Mouse (Mus musculus): ENCODE measurements around the gene Nme8. TPM values are rescaled to one million over a fixed set of nuclear protein-coding genes. Genes with fewer than 3 reads are reported as not detected.
A peak's percentile ranks its signal among the peaks of the same experiment; 100 is the strongest.

Nme8 gene
- polyA plus RNA-seq, 1 experiment: not detected

GRCm38 (mm10) chr13:19703806-19704205 lies 6.2 kb upstream of the Nme8 start:
- no peaks in the 10 kb centered on the region for H3K36me3 ChIP-seq (ENCODE audit: control insufficient read depth, insufficient read depth, low read length)
- no peaks in the 10 kb centered on the region for H3K4me1 ChIP-seq (ENCODE audit: control insufficient read depth, insufficient read depth, insufficient read length, low read length)
- no peak overlapping the region for H3K4me3 ChIP-seq (ENCODE audit: low read depth, low read length)
- TF ChIP-seq CTCF (IDR thresholded peaks at IDR 0.05; ENCODE audit: extremely low read depth, insufficient read length, insufficient replicate concordance, low read depth, low read length): no peak
- TF ChIP-seq POLR2A (IDR thresholded peaks at IDR 0.05; ENCODE audit: low read depth, low read length): no peak
- H3K27ac ChIP-seq (ENCODE audit: insufficient read depth, low read depth, low read length): no peak overlapping the region
- no peaks in the 10 kb centered on the region for H3K27me3 ChIP-seq (ENCODE audit: control insufficient read depth, insufficient read depth, low read length)
- 55% methylated on average over 4 of the region's 4 CpGs for WGBS

GRCm38 (mm10) chr13:19701443-19702078 lies 4.0 kb upstream of the Nme8 start:
- H3K27ac ChIP-seq (ENCODE audit: insufficient read depth, low read depth, low read length): no peak overlapping the region
- H3K36me3 ChIP-seq (ENCODE audit: control insufficient read depth, insufficient read depth, low read length): no peaks in the 10 kb centered on the region
- TF ChIP-seq POLR2A (IDR thresholded peaks at IDR 0.05; ENCODE audit: low read depth, low read length) (no peak), CTCF (IDR thresholded peaks at IDR 0.05; ENCODE audit: extremely low read depth, insufficient read length, insufficient replicate concordance, low read depth, low read length) (no peak)
- WGBS: 69% methylated on average over 11 of the region's 11 CpGs
- H3K4me3 ChIP-seq (ENCODE audit: low read depth, low read length): no peak overlapping the region
- H3K4me1 ChIP-seq (ENCODE audit: control insufficient read depth, insufficient read depth, insufficient read length, low read length): no peaks in the 10 kb centered on the region
- H3K27me3 ChIP-seq (ENCODE audit: control insufficient read depth, insufficient read depth, low read length): no peaks in the 10 kb centered on the region

GRCm38 (mm10) chr13:19700733-19701442 lies 3.3 kb upstream of the Nme8 start:
- TF ChIP-seq CTCF (IDR thresholded peaks at IDR 0.05; ENCODE audit: extremely low read depth, insufficient read length, insufficient replicate concordance, low read depth, low read length) (no peak), POLR2A (IDR thresholded peaks at IDR 0.05; ENCODE audit: low read depth, low read length) (no peak)

GRCm38 (mm10) chr13:19698524-19699173 lies 1.1 kb upstream of the Nme8 start:
- Histone ChIP-seq H3K36me3 (ENCODE audit: control insufficient read depth, insufficient read depth, low read length) (no peaks in the 10 kb centered on the region), H3K4me3 (ENCODE audit: low read depth, low read length) (no peak overlapping the region), H3K27ac (ENCODE audit: insufficient read depth, low read depth, low read length) (no peak overlapping the region), H3K27me3 (ENCODE audit: control insufficient read depth, insufficient read depth, low read length) (no peaks in the 10 kb centered on the region), H3K4me1 (ENCODE audit: control insufficient read depth, insufficient read depth, insufficient read length, low read length) (no peaks in the 10 kb centered on the region)
- 28% methylated on average over 12 of the region's 12 CpGs for whole genome bisulfite sequencing
- TF ChIP-seq CTCF (IDR thresholded peaks at IDR 0.05; ENCODE audit: extremely low read depth, insufficient read length, insufficient replicate concordance, low read depth, low read length) (peak; percentile 45; the same call in 1 of the 2 replicates), POLR2A (IDR thresholded peaks at IDR 0.05; ENCODE audit: low read depth, low read length) (no peak)

More at GRCm38 (mm10) chr13:19700733-19701442, 3.3 kb upstream of the Nme8 start:
- 75% methylated on average over 4 of the region's 4 CpGs for WGBS
- no peaks in the 10 kb centered on the region for H3K27me3 ChIP-seq (ENCODE audit: control insufficient read depth, insufficient read depth, low read length)
- no peaks in the 10 kb centered on the region for H3K36me3 ChIP-seq (ENCODE audit: control insufficient read depth, insufficient read depth, low read length)
- no peaks in the 10 kb centered on the region for H3K4me1 ChIP-seq (ENCODE audit: control insufficient read depth, insufficient read depth, insufficient read length, low read length)
- no peak overlapping the region for H3K4me3 ChIP-seq (ENCODE audit: low read depth, low read length)
- no peak overlapping the region for H3K27ac ChIP-seq (ENCODE audit: insufficient read depth, low read depth, low read length)

GRCm38 (mm10) chr13:19690417-19690816 lies 7.2 kb downstream of the Nme8 start:
- no peak overlapping the region for H3K27ac ChIP-seq (ENCODE audit: insufficient read depth, low read depth, low read length)
- no peaks in the 10 kb centered on the region for H3K36me3 ChIP-seq (ENCODE audit: control insufficient read depth, insufficient read depth, low read length)
- 85% methylated on average over 6 of the region's 6 CpGs for WGBS

GRCm38 (mm10) chr13:19689971-19690370 lies 7.6 kb downstream of the Nme8 start:
- Histone ChIP-seq H3K4me3 (ENCODE audit: low read depth, low read length) (no peak overlapping the region), H3K36me3 (ENCODE audit: control insufficient read depth, insufficient read depth, low read length) (no peaks in the 10 kb centered on the region), H3K4me1 (ENCODE audit: control insufficient read depth, insufficient read depth, insufficient read length, low read length) (no peaks in the 10 kb centered on the region), H3K27ac (ENCODE audit: insufficient read depth, low read depth, low read length) (no peak overlapping the region), H3K27me3 (ENCODE audit: control insufficient read depth, insufficient read depth, low read length) (no peaks in the 10 kb centered on the region)
- WGBS: 47% methylated on average over 3 of the region's 3 CpGs
- TF ChIP-seq CTCF (IDR thresholded peaks at IDR 0.05; ENCODE audit: extremely low read depth, insufficient read length, insufficient replicate concordance, low read depth, low read length) (no peak), POLR2A (IDR thresholded peaks at IDR 0.05; ENCODE audit: low read depth, low read length) (no peak)

More at GRCm38 (mm10) chr13:19690417-19690816, 7.2 kb downstream of the Nme8 start:
- Histone ChIP-seq H3K4me3 (ENCODE audit: low read depth, low read length) (no peak overlapping the region), H3K27me3 (ENCODE audit: control insufficient read depth, insufficient read depth, low read length) (no peaks in the 10 kb centered on the region), H3K4me1 (ENCODE audit: control insufficient read depth, insufficient read depth, insufficient read length, low read length) (no peaks in the 10 kb centered on the region)
- TF ChIP-seq CTCF (IDR thresholded peaks at IDR 0.05; ENCODE audit: extremely low read depth, insufficient read length, insufficient replicate concordance, low read depth, low read length): no peak
- TF ChIP-seq POLR2A (IDR thresholded peaks at IDR 0.05; ENCODE audit: low read depth, low read length): no peak

GRCm38 (mm10) chr13:19684007-19684406 lies 13.6 kb downstream of the Nme8 start:
- H3K27ac ChIP-seq (ENCODE audit: insufficient read depth, low read depth, low read length): no peak overlapping the region
- TF ChIP-seq CTCF (IDR thresholded peaks at IDR 0.05; ENCODE audit: extremely low read depth, insufficient read length, insufficient replicate concordance, low read depth, low read length) (no peak), POLR2A (IDR thresholded peaks at IDR 0.05; ENCODE audit: low read depth, low read length) (no peak)
- H3K4me3 ChIP-seq (ENCODE audit: low read depth, low read length): no peak overlapping the region
- 58% methylated on average over 2 of the region's 2 CpGs for WGBS
- H3K36me3 ChIP-seq (ENCODE audit: control insufficient read depth, insufficient read depth, low read length): no peaks in the 10 kb centered on the region
- H3K27me3 ChIP-seq (ENCODE audit: control insufficient read depth, insufficient read depth, low read length): no peaks in the 10 kb centered on the region
- H3K4me1 ChIP-seq (ENCODE audit: control insufficient read depth, insufficient read depth, insufficient read length, low read length): peaks cover 2% of the 10 kb centered on the region; the same call in 1 of the 2 replicates
